Mouse (Mus musculus) CH12.LX (cell line): ENCODE data around the gene Ctnnd2.

Source experiments
- CTCF ChIP-seq, 2 experiments: IDR thresholded peaks in 1 of 2; conservative IDR thresholded peaks in 1 of 2; 2 replicates each; pipeline ENCODE4 v1.5.1; 2011 to 2012; ENCODE audit warnings: low read depth in 2 of 2, low read length in 2 of 2, improper control_type of control experiment in 1 of 2, inconsistent platforms in 1 of 2, mild to moderate bottlenecking in 1 of 2, moderate library complexity in 1 of 2
- E2F4 ChIP-seq: IDR thresholded peaks from 2 replicates; pipeline ENCODE4 v1.6.1; 2011; ENCODE audit warnings: low read depth, low read length, improper control_type of control experiment; ENCODE audit not compliant: insufficient replicate concordance
- EP300 ChIP-seq: IDR thresholded peaks from 2 replicates; pipeline ENCODE4 v1.6.1; 2011; ENCODE audit warnings: low read length, improper control_type of control experiment
- JUND ChIP-seq: conservative IDR thresholded peaks from 2 replicates; pipeline ENCODE4 v1.6.1; 2011; ENCODE audit warnings: low read depth, low read length, improper control_type of control experiment
- MAFK ChIP-seq: IDR thresholded peaks from 2 replicates; pipeline ENCODE4 v1.6.1; 2011; ENCODE audit warnings: low read length, improper control_type of control experiment; ENCODE audit not compliant: insufficient replicate concordance
- POLR2A ChIP-seq: IDR thresholded peaks from 2 replicates; pipeline ENCODE4 v1.6.1; 2011; ENCODE audit warnings: low read depth, mild to moderate bottlenecking, improper control_type of control experiment, low read length
- POLR2AphosphoS2 ChIP-seq: IDR thresholded peaks from 2 replicates; pipeline ENCODE4 v1.6.1; 2011; ENCODE audit warnings: low read depth, low read length, improper control_type of control experiment
- TCF12 ChIP-seq: IDR thresholded peaks from 2 replicates; pipeline ENCODE4 v1.6.1; 2014; ENCODE audit warnings: low read depth, mild to moderate bottlenecking, inconsistent platforms, low read length, improper control_type of control experiment
- USF2 ChIP-seq: conservative IDR thresholded peaks from 2 replicates; pipeline ENCODE4 v1.6.1; 2011; ENCODE audit warnings: low read depth, low read length, improper control_type of control experiment

DNA sequence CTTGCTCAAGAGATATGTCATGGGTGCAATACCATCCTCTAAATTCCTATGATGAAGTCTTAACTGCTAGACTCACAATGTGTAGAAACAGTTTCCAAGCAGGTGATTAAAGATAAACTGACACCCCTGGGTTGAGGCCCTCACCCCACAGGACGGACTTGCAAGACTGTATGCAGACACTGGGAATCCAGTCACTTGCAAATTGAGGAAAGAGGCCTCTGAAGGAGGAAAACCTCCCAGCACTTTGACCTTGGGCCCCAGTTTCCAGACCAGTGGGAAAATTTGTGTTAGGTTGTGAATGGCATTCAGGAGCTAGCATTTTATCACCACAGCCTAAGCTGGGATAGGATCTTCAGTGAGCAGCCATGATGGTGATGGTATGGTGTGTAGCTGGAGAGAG is 521.9 kb downstream of the Ctnnd2 start:
- TF ChIP-seq CTCF (conservative IDR thresholded peaks at IDR 0.05 in 1 of 2, IDR thresholded peaks at IDR 0.05 in 1 of 2; ENCODE audit: low read depth in 2 of 2, low read length in 2 of 2) = no peak
- TF ChIP-seq USF2 = no peak
- TF ChIP-seq POLR2AphosphoS2 = no peak
- TF ChIP-seq POLR2A = no peak
- no peak for TF ChIP-seq TCF12
- TF ChIP-seq E2F4 = no peak
- TF ChIP-seq MAFK = no peak
- no peak for TF ChIP-seq EP300
- TF ChIP-seq JUND = no peak
